Mouse (Mus musculus): ENCODE data around the gene Fzd5.
A peak's percentile ranks its signal among the peaks of the same experiment; 100 is the strongest.

DNA sequence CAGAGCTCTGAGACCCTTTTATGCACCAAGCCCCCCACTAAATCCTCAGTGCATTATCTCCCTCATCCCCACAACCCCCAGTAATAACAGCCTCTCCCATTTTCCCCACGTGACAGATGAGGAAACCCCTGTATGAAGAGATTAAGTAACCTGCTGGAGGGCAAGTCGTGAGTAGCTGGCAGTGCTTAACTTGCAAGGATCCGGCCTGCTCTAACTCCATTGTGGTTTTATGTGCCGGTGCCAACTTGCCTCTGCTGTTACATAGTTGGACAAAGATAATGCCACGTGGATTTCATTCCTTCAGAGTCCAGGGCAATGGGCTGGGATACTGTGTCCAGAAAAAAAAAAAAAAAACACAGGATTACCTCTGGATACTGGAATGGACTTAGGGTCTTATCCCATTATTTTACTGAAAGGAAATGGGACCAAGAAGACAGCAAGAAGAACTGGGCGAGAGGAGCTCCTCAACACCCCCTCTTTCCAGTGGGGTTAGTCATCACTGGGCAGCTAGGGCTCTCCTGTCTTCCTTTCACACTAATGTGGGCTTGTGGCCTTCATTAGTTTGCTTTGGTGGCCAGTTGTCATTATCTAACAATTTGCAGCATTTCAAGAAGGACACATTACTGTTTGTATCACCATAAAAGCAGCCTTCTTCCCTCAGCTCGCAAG lies 18.6 kb upstream of the Fzd5 start:
- TF ChIP-seq CTCF (IDR thresholded peaks at IDR 0.05; ENCODE audit: control insufficient read depth, insufficient read depth, insufficient read length) (no peak), MAX (IDR thresholded peaks at IDR 0.05) (no peak), FOSL1 (IDR thresholded peaks at IDR 0.05; ENCODE audit: insufficient read depth, low read length, poor library complexity, severe bottlenecking) (no peak), USF1 (IDR thresholded peaks at IDR 0.05; ENCODE audit: low read depth) (peak; percentile 63)

All from C2C12 (cell line).